Mouse (Mus musculus) left cerebral cortex, adult 11 months (tissue): Measurements from ENCODE around the gene Hnrnpul1.

Experiments
- DNase-seq: peaks from one replicate; pipeline ENCODE4 v3.0.0; 2022; ENCODE audit warnings: low spot score

Hnrnpul1 gene

DNA sequence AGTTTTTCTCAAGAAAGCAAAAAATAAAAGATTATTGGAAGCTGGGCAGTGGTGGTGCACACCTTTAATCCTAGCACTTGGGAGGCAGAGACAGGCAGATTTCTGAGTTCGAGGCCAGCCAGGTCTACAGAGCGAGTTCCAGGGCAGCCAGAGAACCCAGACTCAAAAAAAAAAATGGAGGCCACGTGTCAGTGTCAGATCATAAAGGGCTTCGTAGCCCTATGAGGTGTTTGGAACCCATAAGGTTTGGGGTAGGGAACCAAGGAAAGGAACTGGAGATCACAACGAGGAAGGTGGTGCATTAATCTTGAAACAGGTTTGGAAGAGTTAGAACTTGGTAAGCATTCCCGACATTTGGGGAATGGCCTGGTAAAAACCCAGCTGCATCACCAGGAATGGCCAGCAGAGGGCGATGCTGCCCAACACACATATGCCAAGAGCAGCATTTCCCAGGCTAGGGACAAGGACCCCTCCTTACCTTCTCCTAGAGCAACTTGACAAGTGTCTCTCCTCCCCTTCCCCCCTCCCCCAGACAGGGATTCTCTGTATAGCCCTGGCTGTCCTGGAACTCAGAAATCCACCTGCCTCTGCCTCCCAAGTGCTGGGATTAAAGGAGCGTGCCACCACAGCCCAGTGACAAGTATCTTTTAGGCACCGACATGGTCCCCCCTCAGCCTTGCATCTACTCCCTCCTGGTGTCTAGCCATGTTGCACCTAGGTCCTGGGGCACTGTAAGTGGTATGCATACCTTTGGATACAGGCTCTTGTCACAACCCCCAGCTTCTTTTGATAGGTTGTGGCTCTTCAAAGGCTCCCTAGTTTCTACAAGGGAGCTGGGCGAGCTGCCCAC, 34.6 kb downstream of the Hnrnpul1 start:
- peak; percentile 70 for DNase-seq

DNA sequence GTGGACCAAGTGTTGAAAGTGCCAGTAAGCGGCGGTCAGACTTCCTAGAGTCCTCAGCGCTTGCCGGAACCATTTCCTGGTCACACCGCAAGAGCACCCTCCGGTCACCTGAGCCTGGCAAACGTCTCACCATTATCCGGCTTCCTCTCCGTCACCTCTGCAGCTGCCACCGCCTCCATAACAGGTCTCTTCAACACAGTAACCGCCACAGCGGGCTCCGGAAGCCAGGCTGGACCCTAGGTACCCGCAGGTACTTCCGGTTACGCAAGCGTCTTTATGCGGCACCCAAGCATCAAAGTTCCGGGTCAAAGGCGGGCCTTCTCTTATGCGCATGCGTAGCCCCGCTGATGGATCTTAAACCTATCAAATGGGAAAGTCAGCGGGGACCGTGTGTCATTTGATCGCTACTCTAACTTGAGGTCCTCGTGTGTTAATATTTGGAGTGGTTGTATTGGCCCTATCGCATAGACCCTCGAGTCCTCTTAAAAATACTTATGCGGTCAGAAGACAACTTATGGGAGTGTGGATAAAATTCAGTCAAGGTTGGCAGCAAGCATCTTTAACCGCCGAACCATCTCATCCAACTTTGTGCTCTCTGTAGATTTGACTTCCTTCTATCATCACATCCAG, 35.7 kb downstream of the Hnrnpul1 start, which contains the start of gene Ccdc97:
TSS of gene Ccdc97 (minus strand) at position 301 of the 630 bp plus-strand sequence.
- peak; percentile 95 for DNase-seq

- no peak for DNase-seq
These were observed 37.1 kb downstream of the Hnrnpul1 start for GRCm38 (mm10) chr7:25717478-25717877.

DNA sequence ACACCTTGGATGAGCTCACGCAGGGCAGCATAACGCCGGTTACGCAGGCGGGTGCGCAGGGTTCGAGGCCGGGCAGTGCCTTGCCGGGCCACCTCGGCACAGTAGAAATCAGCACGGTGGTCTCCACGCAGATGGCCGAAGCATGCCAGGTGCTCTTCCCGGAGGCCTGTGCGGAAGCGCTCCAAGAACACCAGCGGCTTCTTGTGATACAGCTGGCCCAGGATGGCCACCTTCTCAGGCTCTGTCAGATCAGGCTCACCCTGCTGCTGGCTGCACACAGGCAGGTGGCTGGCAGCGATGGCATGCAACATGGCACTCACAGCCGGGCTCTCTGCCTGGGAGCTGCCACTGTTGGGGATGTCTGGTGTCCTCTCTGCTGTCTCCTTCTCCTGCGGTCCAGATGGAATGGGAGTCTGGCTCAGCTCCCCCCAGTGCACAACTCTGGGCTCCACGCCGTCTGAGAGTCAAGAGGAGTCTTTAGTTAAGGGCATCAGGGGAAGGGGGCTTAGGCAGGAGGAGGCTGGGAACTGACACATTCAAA, 38.8 kb downstream of the Hnrnpul1 start:
- no peak for DNase-seq

- no peak for DNase-seq
These were observed 40.0 kb downstream of the Hnrnpul1 start for GRCm38 (mm10) chr7:25714581-25714980.

DNA sequence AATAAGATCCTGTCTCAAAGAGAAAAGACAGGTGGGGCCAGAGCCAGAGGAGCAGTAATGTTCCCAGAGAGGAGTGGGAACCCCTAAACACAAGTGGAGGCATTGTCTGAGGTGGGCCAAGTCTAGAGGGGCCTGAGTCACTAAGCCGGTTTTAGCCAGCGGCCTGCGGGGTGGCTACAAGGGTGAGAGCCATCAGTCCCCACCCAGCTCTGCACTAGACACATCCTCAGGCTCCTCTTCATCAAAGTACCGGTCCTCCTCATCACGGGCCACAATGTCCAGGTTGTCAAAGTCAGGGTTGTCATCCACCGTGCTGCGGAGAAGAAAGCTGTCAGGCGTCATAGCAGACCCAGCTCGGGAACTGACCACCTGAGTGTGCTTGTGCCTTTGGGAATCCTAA, 41.8 kb downstream of the Hnrnpul1 start:
- DNase-seq = no peak

- DNase-seq = no peak
These were observed 42.8 kb downstream of the Hnrnpul1 start for GRCm38 (mm10) chr7:25711731-25712197.

DNA sequence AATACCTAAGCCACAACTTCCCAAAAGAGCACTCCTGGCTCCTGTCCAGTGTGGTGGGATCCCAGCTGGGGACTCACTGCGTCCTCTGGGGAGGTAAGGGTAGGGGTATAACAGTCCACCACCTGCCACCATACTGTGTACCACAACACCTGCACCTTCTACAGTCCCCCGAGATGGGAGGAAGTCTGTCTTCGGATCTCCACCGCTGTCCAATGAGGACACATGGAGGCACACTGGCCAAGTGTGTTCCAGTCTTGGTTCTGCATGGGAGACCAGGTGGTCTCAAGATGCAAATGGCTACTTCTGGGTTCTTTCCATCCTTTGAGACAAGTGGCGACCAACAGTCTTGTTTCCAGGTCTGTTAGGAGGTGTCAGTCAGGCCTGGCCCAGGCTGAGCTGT, 43.4 kb downstream of the Hnrnpul1 start:
- DNase-seq = no peak

GRCm38 (mm10) chr7:25710519-25711130, 43.9 kb downstream of the Hnrnpul1 start:
- no peak for DNase-seq

GRCm38 (mm10) chr7:25709961-25710360, 44.6 kb downstream of the Hnrnpul1 start:
- no peak for DNase-seq

- no peak for DNase-seq
These were observed 46.8 kb downstream of the Hnrnpul1 start for GRCm38 (mm10) chr7:25707581-25708292.

DNA sequence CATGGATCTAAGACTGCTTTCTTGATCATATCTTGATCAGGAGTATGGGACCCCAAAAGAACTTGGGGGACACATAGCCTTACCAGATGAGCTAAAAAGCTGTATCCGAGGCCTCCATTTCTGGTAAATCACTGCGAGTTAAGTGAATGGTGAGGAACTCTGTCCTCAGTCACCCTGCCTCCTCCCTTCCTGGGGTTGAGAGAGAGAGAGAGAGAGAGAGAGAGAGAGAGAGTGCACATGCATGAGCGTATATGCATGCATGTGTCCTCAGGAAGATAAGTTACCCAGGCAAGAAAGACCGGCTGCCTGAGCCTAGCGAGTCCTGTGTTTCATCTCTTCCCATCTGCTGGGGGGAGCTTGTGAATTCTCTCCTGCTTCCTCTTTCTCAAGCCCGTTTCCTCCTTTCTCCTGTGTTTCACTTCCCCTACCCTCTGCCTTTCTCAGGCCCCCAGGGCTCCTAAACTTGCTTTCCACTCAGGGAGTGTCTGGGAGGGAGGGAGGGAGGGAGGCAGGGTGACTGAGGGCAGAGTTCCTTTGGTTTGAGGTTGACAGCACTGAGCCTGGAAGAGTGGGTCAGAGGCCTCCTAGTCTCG, 47.9 kb downstream of the Hnrnpul1 start:
- no peak for DNase-seq

- DNase-seq = no peak
These were observed 48.7 kb downstream of the Hnrnpul1 start for GRCm38 (mm10) chr7:25705801-25706251.

DNA sequence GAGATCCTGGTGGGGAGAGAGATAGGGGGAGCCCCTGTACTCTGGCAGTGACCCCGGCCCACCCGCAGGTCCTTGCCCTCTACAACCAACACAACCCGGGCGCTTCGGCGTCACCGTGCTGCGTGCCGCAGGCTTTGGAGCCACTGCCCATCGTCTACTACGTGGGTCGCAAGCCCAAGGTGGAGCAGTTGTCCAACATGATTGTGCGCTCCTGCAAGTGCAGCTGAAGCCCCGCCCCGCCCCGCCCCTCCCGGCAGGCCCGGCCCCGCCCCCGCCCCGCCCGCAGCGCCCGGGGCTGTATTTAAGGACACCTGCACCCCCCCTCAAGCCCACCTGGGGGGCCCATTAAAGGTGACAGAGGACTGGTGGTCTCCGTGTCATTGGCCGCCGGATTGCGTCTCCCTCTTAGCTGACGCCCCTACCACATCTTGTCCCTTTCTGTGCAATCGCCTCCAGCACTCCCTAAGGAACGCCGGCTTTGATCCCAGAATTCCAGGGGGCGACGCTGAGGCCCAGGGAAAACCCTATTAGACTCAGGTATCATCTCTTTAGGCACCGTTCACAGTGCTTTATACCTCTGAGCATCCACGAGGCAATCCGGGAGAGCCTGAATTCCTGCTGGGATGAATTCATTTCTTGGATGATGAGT, 49.7 kb downstream of the Hnrnpul1 start:
- no peak for DNase-seq

GRCm38 (mm10) chr7:25703793-25704494, 50.6 kb downstream of the Hnrnpul1 start:
- no peak for DNase-seq

GRCm38 (mm10) chr7:25702350-25702749, 52.2 kb downstream of the Hnrnpul1 start:
- DNase-seq = no peak

GRCm38 (mm10) chr7:25700732-25701131, 53.8 kb downstream of the Hnrnpul1 start:
- no peak for DNase-seq

DNA sequence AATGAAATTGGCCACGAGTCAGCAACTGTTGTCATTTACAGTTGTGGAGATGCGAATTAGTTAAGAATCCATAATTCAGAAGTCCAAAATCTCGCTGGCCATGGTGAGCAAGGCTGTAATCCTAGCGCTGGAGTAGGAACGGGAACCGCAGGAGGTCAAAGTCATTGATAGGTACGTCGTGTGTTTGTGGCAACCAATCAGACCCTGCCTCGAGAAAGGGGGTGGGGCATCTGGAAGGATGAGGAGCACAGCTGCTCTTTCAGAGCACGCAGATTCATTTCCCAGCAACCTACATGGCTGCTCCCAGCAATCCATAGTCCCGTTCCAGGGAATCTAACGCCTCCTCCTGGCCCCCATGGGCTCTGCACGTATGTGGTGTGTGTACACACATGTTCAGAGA, 54.7 kb downstream of the Hnrnpul1 start:
- no peak for DNase-seq

GRCm38 (mm10) chr7:25694104-25694503, 60.5 kb downstream of the Hnrnpul1 start:
- no peak for DNase-seq

GRCm38 (mm10) chr7:25690051-25690450, 64.5 kb downstream of the Hnrnpul1 start:
- no peak for DNase-seq
